Mouse (Mus musculus): ENCODE data around the gene Uap1l1. TPM values are rescaled to one million over a fixed set of nuclear protein-coding genes. Genes with fewer than 3 reads are reported as not detected.
A peak's percentile ranks its signal among the peaks of the same experiment; 100 is the strongest.

Uap1l1 gene
- polyA plus RNA-seq, 1 experiment from 2014 or later: 11.3 TPM

GRCm38 (mm10) chr2:25395721-25396596 lies 30.5 kb upstream of the Uap1l1 start, which contains the start of gene Entpd2:
Gene Entpd2 (plus strand): TSS chr2:25395874.
- ATAC-seq (ENCODE audit: low FRiP score, low read depth): no peak
- H3K27ac ChIP-seq: no peak within 1 kb of the TSS
- H3K9ac ChIP-seq: no peak within 1 kb of the TSS
- H3K4me1 ChIP-seq: peaks cover 13% of the 10 kb centered on the region
- no peaks in the 10 kb centered on the region for H3K36me3 ChIP-seq
- H3K27me3 ChIP-seq: peaks cover 90% of the 10 kb centered on the region
- under 1% methylated on average over 55 of the region's 57 CpGs for WGBS
- H3K9me3 ChIP-seq: no peaks in the 10 kb centered on the region
- peak within 1 kb of the TSS; percentile 42 for H3K4me3 ChIP-seq
- peak within 1 kb of the TSS; percentile 64 for H3K4me2 ChIP-seq (replicated peaks)

GRCm38 (mm10) chr2:25394281-25395221 lies 29.1 kb upstream of the Uap1l1 start:
- Histone ChIP-seq H3K4me1 (peaks cover 13% of the 10 kb centered on the region), H3K4me3 (no peak overlapping the region), H3K4me2 (replicated peaks) (no peak overlapping the region), H3K9ac (no peak overlapping the region), H3K36me3 (no peaks in the 10 kb centered on the region), H3K27ac (no peak overlapping the region), H3K9me3 (no peaks in the 10 kb centered on the region), H3K27me3 (peaks cover 76% of the 10 kb centered on the region)
- peak; percentile 44; the same call in 1 of the 2 replicates for ATAC-seq (ENCODE audit: low FRiP score, low read depth)
- WGBS: 48% methylated on average over 3 of the region's 3 CpGs

- peaks cover 12% of the 10 kb centered on the region for H3K4me1 ChIP-seq
- H3K4me2 ChIP-seq (replicated peaks): no peak overlapping the region
- no peak overlapping the region for H3K4me3 ChIP-seq
- H3K27ac ChIP-seq: no peak overlapping the region
- H3K36me3 ChIP-seq: no peaks in the 10 kb centered on the region
- no peaks in the 10 kb centered on the region for H3K9me3 ChIP-seq
- H3K9ac ChIP-seq: no peak overlapping the region
- no peak for ATAC-seq (ENCODE audit: low FRiP score, low read depth)
- H3K27me3 ChIP-seq: peaks cover 47% of the 10 kb centered on the region
- 70% methylated on average over 5 of the region's 5 CpGs for whole genome bisulfite sequencing
These were observed 25.8 kb upstream of the Uap1l1 start for GRCm38 (mm10) chr2:25391266-25391665.

GRCm38 (mm10) chr2:25384492-25384891 lies 19.0 kb upstream of the Uap1l1 start:
- Histone ChIP-seq H3K27me3 (peaks cover 7% of the 10 kb centered on the region), H3K9me3 (no peaks in the 10 kb centered on the region), H3K9ac (no peak overlapping the region), H3K4me2 (replicated peaks) (no peak overlapping the region), H3K27ac (no peak overlapping the region), H3K36me3 (no peaks in the 10 kb centered on the region), H3K4me3 (no peak overlapping the region), H3K4me1 (no peaks in the 10 kb centered on the region)
- ATAC-seq (ENCODE audit: low FRiP score, low read depth): no peak
- WGBS: 80% methylated on average over 5 of the region's 5 CpGs

GRCm38 (mm10) chr2:25376589-25376988 lies 11.1 kb upstream of the Uap1l1 start:
- Histone ChIP-seq H3K4me3 (no peak overlapping the region), H3K27ac (no peak overlapping the region), H3K27me3 (no peaks in the 10 kb centered on the region), H3K9me3 (no peaks in the 10 kb centered on the region), H3K9ac (no peak overlapping the region; the same call in 1 of the 2 replicates), H3K4me1 (peaks cover 23% of the 10 kb centered on the region), H3K36me3 (peaks cover 39% of the 10 kb centered on the region), H3K4me2 (replicated peaks) (no peak overlapping the region)
- WGBS: 63% methylated on average over 4 of the region's 4 CpGs
- no peak for ATAC-seq (ENCODE audit: low FRiP score, low read depth)

GRCm38 (mm10) chr2:25373431-25373830 lies 7.9 kb upstream of the Uap1l1 start:
- H3K4me1 ChIP-seq: peaks cover 28% of the 10 kb centered on the region
- peaks cover 34% of the 10 kb centered on the region for H3K36me3 ChIP-seq
- 38% methylated on average over 2 of the region's 2 CpGs for WGBS
- no peak for ATAC-seq (ENCODE audit: low FRiP score, low read depth)
- peak overlapping the region; percentile 98 for H3K4me2 ChIP-seq (replicated peaks)
- peak overlapping the region; percentile 75 for H3K9ac ChIP-seq
- peaks cover under 1% of the 10 kb centered on the region; the same call in 1 of the 2 replicates for H3K27me3 ChIP-seq
- H3K9me3 ChIP-seq: no peaks in the 10 kb centered on the region
- no peak overlapping the region for H3K27ac ChIP-seq
- peak overlapping the region; percentile 79 for H3K4me3 ChIP-seq

GRCm38 (mm10) chr2:25372644-25373391 lies 7.3 kb upstream of the Uap1l1 start:
- H3K4me2 ChIP-seq (replicated peaks): peak overlapping the region; percentile 98
- peaks cover 28% of the 10 kb centered on the region for H3K4me1 ChIP-seq
- peak overlapping the region; percentile 79 for H3K4me3 ChIP-seq
- peaks cover 28% of the 10 kb centered on the region for H3K36me3 ChIP-seq
- ATAC-seq (ENCODE audit: low FRiP score, low read depth): no peak
- H3K27ac ChIP-seq: no peak overlapping the region
- WGBS: 3% methylated on average over 42 of the region's 42 CpGs
- H3K27me3 ChIP-seq: peaks cover 4% of the 10 kb centered on the region; the same call in 1 of the 2 replicates
- H3K9me3 ChIP-seq: no peaks in the 10 kb centered on the region
- H3K9ac ChIP-seq: peak overlapping the region; percentile 75

- ATAC-seq (ENCODE audit: low FRiP score, low read depth): peak; percentile 94
- WGBS: under 1% methylated on average over 65 of the region's 65 CpGs
These were observed 6.5 kb upstream of the Uap1l1 start, which contains the start of gene Sapcd2 for GRCm38 (mm10) chr2:25371764-25372643. Gene Sapcd2 (plus strand): TSS chr2:25372321.

GRCm38 (mm10) chr2:25369996-25370395 lies 4.5 kb upstream of the Uap1l1 start:
- Histone ChIP-seq H3K9me3 (no peaks in the 10 kb centered on the region), H3K4me1 (peaks cover 33% of the 10 kb centered on the region), H3K27ac (no peak overlapping the region), H3K4me2 (replicated peaks) (no peak overlapping the region), H3K27me3 (peaks cover 25% of the 10 kb centered on the region), H3K9ac (no peak overlapping the region), H3K4me3 (no peak overlapping the region), H3K36me3 (peaks cover 4% of the 10 kb centered on the region; the same call in 1 of the 2 replicates)
- ATAC-seq (ENCODE audit: low FRiP score, low read depth): no peak
- 85% methylated on average over 3 of the region's 3 CpGs for WGBS

More at GRCm38 (mm10) chr2:25371764-25372643, 6.5 kb upstream of the Uap1l1 start, which contains the start of gene Sapcd2:
- Histone ChIP-seq H3K27me3 (peaks cover 7% of the 10 kb centered on the region), H3K4me1 (peaks cover 28% of the 10 kb centered on the region), H3K4me3 (peak within 1 kb of the TSS; percentile 79), H3K4me2 (replicated peaks) (peak within 1 kb of the TSS; percentile 98), H3K9ac (peak within 1 kb of the TSS; percentile 75), H3K27ac (peak within 1 kb of the TSS; percentile 83), H3K9me3 (no peaks in the 10 kb centered on the region), H3K36me3 (peaks cover 21% of the 10 kb centered on the region)

- H3K4me3 ChIP-seq: peak overlapping the region; percentile 67
- no peaks in the 10 kb centered on the region for H3K9me3 ChIP-seq
- whole genome bisulfite sequencing: 30% methylated on average over 9 of the region's 9 CpGs
- peaks cover 8% of the 10 kb centered on the region for H3K4me1 ChIP-seq
- peak overlapping the region; percentile 78 for H3K9ac ChIP-seq
- H3K27me3 ChIP-seq: peaks cover 51% of the 10 kb centered on the region
- no peak overlapping the region for H3K27ac ChIP-seq
- H3K4me2 ChIP-seq (replicated peaks): peak overlapping the region; percentile 99
- no peak for ATAC-seq (ENCODE audit: low FRiP score, low read depth)
- H3K36me3 ChIP-seq: no peaks in the 10 kb centered on the region
These were observed 756 bp downstream of the Uap1l1 start for GRCm38 (mm10) chr2:25364761-25365090.
